Mouse (Mus musculus) layer of hippocampus, adult 8-10 months (tissue): ENCODE results near the gene Rgs2. TPM values are rescaled to one million over a fixed set of nuclear protein-coding genes. Genes with fewer than 3 reads are reported as not detected.

Experiments
- DNase-seq, 2 experiments: peaks; one replicate each; pipeline ENCODE4 v3.0.0; 2022; ENCODE audit warnings: low spot score in 2 of 2
- total RNA-seq, 4 experiments: library from RNA; stranded (reverse); gene quantifications; 2 replicates each; pipeline ENCODE4 v1.2.4; 2022

Gene Rgs2
- total RNA-seq = 10 to 100 TPM; 41.4 to 53.2 (median 46.8) TPM

- DNase-seq = peak; percentile 91 to 96
These were observed at the start of gene Rgs2 for GRCm38 (mm10) chr1:144003904-144004740. Gene Rgs2, minus strand, starts transcription at chr1:144004161.

GRCm38 (mm10) chr1:144053401-144053800 lies 49.4 kb upstream of the Rgs2 start:
- DNase-seq = no peak

- no peak for DNase-seq
These were observed 37.9 kb upstream of the Rgs2 start for GRCm38 (mm10) chr1:144041826-144042225.

- no peak for DNase-seq
These were observed 29.5 kb upstream of the Rgs2 start for GRCm38 (mm10) chr1:144033498-144033897.

- no peak for DNase-seq
These were observed 26.5 kb upstream of the Rgs2 start for GRCm38 (mm10) chr1:144030499-144030898.

- no peak for DNase-seq
These were observed 25.7 kb upstream of the Rgs2 start for GRCm38 (mm10) chr1:144029679-144030078.

GRCm38 (mm10) chr1:144018417-144018958 lies 14.5 kb upstream of the Rgs2 start:
- peak; percentile 46 to 54 for DNase-seq

- no peak for DNase-seq
These were observed 10.0 kb upstream of the Rgs2 start for GRCm38 (mm10) chr1:144013913-144014312.

GRCm38 (mm10) chr1:144007341-144007740 lies 3.4 kb upstream of the Rgs2 start:
- no peak for DNase-seq

GRCm38 (mm10) chr1:144006542-144006941 lies 2.6 kb upstream of the Rgs2 start:
- DNase-seq = peak; percentile 50 to 67

GRCm38 (mm10) chr1:144005648-144006047 lies 1.7 kb upstream of the Rgs2 start:
- no peak for DNase-seq

GRCm38 (mm10) chr1:144004741-144005140 lies 780 bp upstream of the Rgs2 start:
- DNase-seq = no peak

GRCm38 (mm10) chr1:144003416-144003815 lies 545 bp downstream of the Rgs2 start:
- peak in 1 of 2 experiments; percentile 42 for DNase-seq

- no peak for DNase-seq
These were observed 1.3 kb downstream of the Rgs2 start for GRCm38 (mm10) chr1:144002715-144003066.

GRCm38 (mm10) chr1:144002036-144002714 lies 1.8 kb downstream of the Rgs2 start:
- DNase-seq = no peak

GRCm38 (mm10) chr1:144000246-144000645 lies 3.7 kb downstream of the Rgs2 start:
- no peak for DNase-seq

GRCm38 (mm10) chr1:143999371-143999920 lies 4.5 kb downstream of the Rgs2 start:
- no peak for DNase-seq

- DNase-seq = no peak
These were observed 10.9 kb downstream of the Rgs2 start for GRCm38 (mm10) chr1:143993026-143993425.

- no peak for DNase-seq
These were observed 11.4 kb downstream of the Rgs2 start for GRCm38 (mm10) chr1:143992528-143992927.

GRCm38 (mm10) chr1:143990263-143990662 lies 13.7 kb downstream of the Rgs2 start:
- no peak for DNase-seq

GRCm38 (mm10) chr1:143989773-143990172 lies 14.2 kb downstream of the Rgs2 start:
- no peak for DNase-seq

GRCm38 (mm10) chr1:143988756-143989155 lies 15.2 kb downstream of the Rgs2 start:
- DNase-seq = no peak
